Mouse (Mus musculus): ENCODE measurements at regions not wholly inside any gene's neighbourhood (a gene's known extent, or its start where the extent isn't known, plus 50 kb on each side); places are given as distances from the start of the nearest gene placed in this dataset.
A peak's percentile ranks its signal among the peaks of the same experiment; 100 is the strongest.

DNA sequence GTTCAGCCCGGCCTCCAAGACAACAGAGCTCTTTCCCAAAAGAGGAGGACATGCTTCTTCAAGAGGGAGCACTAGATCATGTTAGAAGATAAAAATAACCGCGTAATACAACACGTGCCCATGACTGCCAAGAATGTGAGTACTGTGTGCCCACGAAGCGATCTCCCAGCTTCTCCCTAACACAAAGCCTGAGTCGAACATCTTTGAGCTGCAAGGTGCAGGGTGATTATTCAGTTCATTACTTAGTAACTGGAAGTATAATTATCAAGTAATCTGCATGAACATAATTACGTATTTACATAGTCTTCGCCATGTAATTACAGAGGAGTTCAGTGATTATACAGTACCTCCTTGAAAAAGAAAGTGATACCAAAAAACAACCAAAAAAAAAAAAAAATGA, 269.7 kb downstream of the Efnb2 start:
- no peak for DNase-seq (ENCODE audit: low spot score)

DNA sequence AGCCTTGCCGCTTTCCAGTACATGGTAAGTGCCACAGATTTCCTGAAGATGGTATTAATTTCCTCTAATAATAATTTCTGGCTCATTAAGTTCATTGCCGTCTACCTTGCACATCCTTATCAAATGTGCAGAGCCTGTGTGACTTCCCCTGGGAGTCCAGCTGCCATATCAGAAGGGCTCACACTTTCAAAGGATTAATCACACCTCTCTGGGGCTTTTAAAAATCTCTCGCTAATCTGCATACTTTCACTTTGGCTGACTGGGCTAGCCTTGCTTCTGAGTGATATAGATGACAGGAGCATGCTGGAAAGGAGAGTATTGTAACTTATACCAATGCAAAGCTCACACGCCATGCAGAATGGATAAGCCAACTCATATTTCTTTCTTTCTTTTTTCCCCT, 282.8 kb downstream of the Efnb2 start:
- DNase-seq (ENCODE audit: low spot score): no peak

DNA sequence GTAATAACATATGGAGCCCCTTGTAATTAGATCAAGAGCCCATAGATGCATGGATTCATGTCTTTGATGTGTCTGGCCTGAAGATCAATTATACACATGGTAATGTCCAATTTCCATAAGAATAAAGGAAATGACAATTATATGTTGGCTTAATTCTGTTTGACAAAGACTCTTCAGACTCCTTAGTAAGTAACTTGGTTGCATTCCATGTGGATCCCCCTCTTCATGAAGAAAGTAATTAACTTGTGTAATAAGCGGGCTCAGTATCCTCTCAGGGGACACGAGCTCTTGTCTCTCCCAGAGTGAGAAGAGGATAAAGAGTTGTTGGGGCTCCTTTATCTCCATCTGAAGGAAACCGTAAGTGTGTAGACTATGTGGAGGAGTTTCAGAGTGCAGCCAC, 284.3 kb downstream of the Efnb2 start:
- DNase-seq (ENCODE audit: low spot score): no peak

DNA sequence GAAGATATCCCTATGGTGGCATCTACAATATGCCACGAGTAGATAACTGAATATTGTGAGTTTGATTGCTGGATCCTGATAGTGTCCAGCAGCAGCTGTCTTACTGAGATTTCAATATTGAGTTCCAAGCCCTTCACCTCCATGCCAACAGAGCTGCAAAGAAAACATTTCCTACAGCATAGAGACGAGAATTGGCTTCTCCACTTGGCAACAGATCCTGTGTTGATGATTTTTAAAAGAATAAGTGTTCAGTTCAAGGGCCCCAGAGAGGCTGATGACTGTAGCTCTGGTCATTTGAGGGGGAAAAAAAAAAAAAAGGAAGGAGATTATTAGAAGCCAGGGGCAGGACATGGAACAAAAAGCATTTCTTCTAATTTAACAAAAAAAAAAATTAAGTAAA, 284.7 kb downstream of the Efnb2 start:
- DNase-seq (ENCODE audit: low spot score): no peak

GRCm38 (mm10) chr8:8367282-8367871, 293.7 kb downstream of the Efnb2 start:
- DNase-seq (ENCODE audit: low spot score): no peak

DNA sequence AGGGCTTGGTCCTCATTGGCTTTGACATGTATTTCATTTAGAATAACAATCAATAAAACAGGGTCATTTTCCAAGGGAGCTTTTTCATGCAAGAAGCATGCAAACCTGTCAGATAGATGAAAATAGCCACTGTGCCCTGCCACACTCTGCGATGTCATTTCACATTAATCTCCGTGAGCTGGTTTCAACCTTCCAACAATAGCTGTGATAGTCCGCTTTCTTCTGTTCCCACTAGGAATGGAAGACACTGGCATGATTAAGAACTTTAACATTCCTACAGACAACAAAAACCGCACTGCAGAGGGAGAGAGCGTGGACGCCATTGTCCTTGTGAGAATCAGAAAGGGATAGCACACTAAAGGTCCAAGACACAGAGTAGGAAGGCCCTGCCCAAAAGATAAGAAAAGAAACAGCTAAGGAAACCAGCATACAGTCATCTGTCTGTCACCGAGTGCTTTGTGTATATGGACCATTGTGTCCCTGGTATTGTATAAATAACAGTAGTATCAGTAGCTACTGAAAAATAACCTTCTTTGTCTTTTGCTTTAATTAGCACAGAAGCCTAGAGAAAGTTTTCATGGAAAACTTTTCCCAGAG, 299.0 kb downstream of the Efnb2 start:
- DNase-seq (ENCODE audit: low spot score): peak; percentile 20

GRCm38 (mm10) chr8:8360586-8360985, 300.5 kb downstream of the Efnb2 start:
- DNase-seq (ENCODE audit: low spot score): no peak

- DNase-seq (ENCODE audit: low spot score): no peak
These were observed 306.1 kb downstream of the Efnb2 start for GRCm38 (mm10) chr8:8354977-8355376.

GRCm38 (mm10) chr8:8344661-8345060, 316.4 kb downstream of the Efnb2 start:
- peak; percentile 27 for DNase-seq (ENCODE audit: low spot score)

GRCm38 (mm10) chr8:8335256-8335972, 325.6 kb downstream of the Efnb2 start:
- no peak for DNase-seq (ENCODE audit: low spot score)

GRCm38 (mm10) chr8:8334515-8334914, 326.5 kb downstream of the Efnb2 start:
- no peak for DNase-seq (ENCODE audit: low spot score)

DNA sequence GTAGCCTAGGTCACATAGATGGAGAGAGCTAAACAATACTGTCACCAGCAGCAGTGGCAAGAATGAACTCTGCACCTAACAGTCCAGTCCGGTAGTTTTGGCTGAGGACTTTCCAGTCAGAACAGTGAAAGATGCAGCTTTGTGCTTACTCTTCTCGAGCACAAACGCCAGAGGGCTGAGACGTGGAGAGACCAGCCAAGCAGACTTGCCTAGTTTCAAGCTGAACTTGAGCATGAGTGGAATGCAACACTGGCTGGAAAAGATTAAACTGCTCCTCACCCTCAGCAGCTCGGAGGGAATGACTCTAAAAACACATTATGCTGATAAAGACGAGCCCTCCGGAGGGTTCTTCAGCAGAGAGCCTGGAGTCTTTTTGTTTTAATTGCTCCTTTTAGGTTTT, 329.8 kb downstream of the Efnb2 start:
- DNase-seq (ENCODE audit: low spot score): peak; percentile 21

DNA sequence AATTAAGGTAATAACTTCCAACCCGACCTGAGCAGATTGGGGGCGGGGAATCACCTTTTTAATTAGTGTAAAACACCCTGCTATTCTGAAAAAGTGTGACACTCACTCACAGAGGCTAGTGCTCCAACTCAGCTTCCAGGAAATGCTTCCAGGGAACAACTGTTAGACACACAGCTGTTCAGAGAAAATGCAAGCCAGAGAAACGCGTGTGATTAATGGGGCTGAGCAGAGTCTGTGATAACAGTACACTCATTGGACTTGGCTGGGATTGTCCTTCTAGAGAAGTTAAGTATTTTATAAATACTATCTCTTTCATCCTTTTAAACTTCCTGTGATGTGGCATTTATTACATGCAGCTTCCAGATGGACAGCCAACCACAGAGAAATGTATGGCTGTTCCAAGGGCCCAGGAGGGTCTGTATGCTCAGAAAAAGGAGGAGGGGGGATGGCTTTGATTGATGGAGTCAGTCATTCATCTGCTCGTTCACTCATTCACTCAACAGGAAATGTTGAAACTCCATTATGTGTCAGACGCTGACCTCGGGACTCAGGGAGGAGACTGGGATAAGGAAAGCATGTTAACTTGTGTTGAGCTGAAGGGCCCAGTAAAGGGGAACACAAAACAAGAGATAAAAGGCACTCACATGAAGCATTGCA, 332.9 kb downstream of the Efnb2 start:
- DNase-seq (ENCODE audit: low spot score): peak; percentile 50

DNA sequence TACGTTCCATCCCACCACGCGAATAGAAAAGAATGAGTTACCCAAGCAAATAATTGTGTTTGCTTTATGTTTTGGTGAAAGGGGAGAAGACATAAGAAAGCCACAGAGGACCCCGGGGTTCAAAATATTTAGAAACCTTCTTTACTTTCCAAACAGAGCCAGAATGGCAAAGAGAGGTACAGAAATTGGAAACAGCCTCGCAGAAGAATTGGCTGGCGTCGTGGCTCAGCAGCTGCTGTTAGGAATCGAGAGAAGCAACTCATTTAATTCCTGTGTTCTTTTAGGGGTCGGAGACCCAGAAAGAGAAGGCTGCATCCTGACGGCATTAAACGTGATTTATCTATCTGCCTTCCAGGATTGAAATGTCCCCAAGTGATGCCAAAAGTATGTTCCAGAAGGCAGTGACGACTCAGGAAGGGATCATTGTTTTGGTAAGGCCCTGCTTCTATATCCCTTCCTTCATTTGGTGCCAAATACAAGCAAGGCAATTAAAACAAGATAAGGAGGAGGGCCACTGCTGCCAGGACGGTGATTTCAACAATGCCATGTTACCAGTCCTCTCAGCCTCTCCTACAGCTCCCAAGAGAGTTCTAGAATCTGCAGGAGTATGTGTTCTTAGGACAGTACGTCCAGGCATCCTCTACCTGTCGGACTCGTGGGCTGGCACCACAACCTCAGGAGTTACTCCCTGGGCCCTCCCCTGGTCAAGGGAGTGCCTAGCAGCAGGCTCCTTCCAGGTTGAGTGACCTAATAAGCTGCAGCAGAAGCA, 334.8 kb downstream of the Efnb2 start:
- DNase-seq (ENCODE audit: low spot score): no peak

GRCm38 (mm10) chr8:8325420-8325819, 335.6 kb downstream of the Efnb2 start:
- no peak for DNase-seq (ENCODE audit: low spot score)

DNA sequence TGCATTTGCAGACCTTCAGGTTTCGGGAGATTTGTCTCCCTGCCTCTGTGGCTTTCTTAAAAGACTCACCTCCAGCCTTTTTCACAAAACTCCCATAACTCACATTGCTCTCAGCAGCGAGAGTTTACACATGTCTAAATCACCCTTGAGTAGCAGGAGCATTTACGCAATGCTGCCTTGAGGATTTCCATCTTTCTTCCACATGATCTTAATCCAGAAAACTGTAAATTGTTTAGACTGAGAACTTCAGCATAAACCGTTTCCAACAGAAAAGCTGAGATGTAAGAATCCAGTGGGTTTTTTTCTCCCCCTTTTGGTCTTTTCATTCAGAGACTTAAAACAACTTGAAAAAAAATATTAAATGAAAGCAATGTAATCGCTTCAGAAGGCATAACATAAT, 336.5 kb downstream of the Efnb2 start:
- no peak for DNase-seq (ENCODE audit: low spot score)

DNA sequence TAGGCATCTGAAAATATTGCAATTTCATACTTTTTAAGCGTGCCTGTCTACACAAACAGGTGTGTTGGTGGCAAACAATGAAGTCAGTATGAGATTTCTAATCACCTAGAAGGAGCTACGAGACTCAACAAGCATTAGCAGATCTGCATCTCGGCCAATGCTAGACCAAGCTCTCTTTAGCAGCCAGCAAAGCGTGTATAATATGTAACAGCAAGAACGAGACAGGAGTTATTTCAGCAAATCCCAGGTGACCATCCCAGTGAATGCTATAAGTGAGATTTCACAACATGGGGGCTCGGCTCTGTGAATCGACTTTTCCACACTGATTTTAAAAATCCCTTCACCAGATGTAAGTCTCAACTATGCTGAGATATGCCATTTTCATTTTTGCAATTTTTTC, 352.8 kb downstream of the Efnb2 start:
- DNase-seq (ENCODE audit: low spot score): no peak

GRCm38 (mm10) chr8:8307487-8307886, 353.6 kb downstream of the Efnb2 start:
- DNase-seq (ENCODE audit: low spot score): no peak

DNA sequence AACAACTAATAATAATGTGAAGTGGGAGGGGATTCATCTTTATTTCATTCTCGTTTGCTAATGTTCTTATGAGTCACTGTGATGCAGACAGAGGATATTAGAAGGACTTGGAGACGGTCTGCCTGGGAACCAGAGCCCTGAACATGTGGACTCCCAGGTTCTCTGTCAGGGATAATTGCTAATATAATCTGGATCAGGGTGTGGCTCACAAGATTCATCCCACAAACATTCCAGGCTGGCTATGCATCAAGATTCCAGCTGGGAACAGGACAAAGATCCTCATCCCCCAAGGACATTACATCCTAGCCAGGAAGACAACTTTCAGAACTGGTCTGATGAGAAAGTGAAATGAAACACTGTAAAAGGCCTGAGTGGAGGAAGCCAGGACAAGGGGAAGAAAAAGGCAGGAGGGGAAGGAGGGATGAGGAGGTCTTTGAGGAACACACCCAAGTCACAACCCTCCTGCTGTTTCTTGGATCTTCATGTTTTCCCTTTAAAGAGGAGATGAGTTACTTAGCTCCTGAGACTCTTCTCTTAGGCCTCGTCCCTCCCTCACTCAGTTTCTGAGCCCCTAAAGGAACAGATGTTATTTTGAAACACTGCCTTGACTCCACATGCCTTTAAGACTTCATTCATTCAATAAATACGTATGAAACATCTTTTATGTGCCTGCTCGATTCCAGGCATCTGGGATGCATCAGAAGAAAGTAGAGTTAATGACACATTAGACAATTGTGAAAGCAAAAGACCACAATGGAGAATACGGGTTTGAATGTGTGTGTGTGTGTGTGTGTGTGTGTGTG, 360.9 kb downstream of the Efnb2 start:
- no peak for DNase-seq (ENCODE audit: low spot score)

DNA sequence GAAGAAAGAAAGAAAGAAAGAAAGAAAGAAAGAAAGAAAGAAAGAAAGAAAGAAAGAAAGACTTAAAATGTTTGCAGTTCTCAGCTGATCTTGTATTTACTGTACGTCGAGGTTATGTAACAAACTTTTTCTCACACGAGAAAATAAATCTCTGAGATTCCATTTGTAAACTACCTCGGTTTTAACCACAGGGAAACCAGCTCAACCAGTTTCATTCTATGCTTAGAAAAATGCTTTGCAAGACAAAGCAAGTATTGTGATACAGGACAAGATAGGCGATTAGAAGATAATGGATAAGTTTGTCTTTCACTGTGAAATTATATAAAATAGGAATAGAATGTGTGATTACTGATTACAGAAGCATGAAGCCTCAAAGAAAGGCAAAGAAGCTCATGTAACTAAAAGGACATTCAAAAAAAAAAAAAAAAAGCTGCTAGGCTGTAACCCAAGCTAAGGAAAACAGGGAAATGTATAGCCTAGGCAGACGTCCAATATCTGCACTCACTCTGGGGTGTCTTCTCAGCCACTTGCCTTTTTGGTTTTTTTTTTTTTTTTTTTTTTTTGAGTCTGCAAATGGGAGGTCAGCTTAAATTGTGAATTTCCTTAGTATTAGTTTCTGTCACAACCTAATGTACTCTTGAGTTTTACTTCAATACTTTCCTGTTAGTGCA, 368.3 kb downstream of the Efnb2 start:
- DNase-seq (ENCODE audit: low spot score): no peak

GRCm38 (mm10) chr8:8285876-8286275, 375.2 kb downstream of the Efnb2 start:
- no peak for DNase-seq (ENCODE audit: low spot score)

All from embryo, embryonic 10 days (tissue).